ENCODE assay signal across 8 mouse cellular contexts in genomic region chr7:125888373-125888772, GRCm38 (mm10).
DNase-seq lines count a peak whose midpoint lies in the region; ATAC-seq lines count a peak whose summit lies in the region.

No protein-coding gene starts in this region.

- H3K4me1 ChIP-seq in neural tube, embryonic 15.5 days = peaks cover 21% of the 10 kb centered on the region

- H3K4me2 ChIP-seq in neural tube, embryonic 15.5 days = no peak overlapping the region

- no peak overlapping the region for H3K9ac ChIP-seq in neural tube, embryonic 15.5 days (replicated peaks)

- peak; percentile 25 for DNase-seq in cerebellum, adult 9-10 months
- DNase-seq in cerebellum, adult 11 months = no peak
- peak; percentile 21 for DNase-seq in ovary, postnatal 14 days (ENCODE audit: low spot score)
- DNase-seq in ovary, postnatal 10 days (ENCODE audit: low spot score) = no peak
- DNase-seq in layer of hippocampus, postnatal 36 days = peak; percentile 75 to 79
- no peak for DNase-seq in testis, postnatal 14 days (ENCODE audit: low spot score)
- DNase-seq in yolk sac, embryonic 10.5 days (ENCODE audit: low spot score) = no peak

- 52% methylated on average over 12 of the region's 12 CpGs for WGBS in neural tube, embryonic 15.5 days

- H3K27ac ChIP-seq in neural tube, embryonic 15.5 days (replicated peaks) = 0 out of 2 replicates have a peak overlapping the region, but pooled peaks have one; percentile 6

- H3K36me3 ChIP-seq in neural tube, embryonic 15.5 days = no peaks in the 10 kb centered on the region

- no peak for ATAC-seq in neural tube, embryonic 15.5 days (ENCODE audit: low FRiP score)

- no peak overlapping the region for H3K4me3 ChIP-seq in neural tube, embryonic 15.5 days (replicated peaks)

- H3K27me3 ChIP-seq in neural tube, embryonic 15.5 days (replicated peaks) = no peaks in the 10 kb centered on the region

- no peaks in the 10 kb centered on the region for H3K9me3 ChIP-seq in neural tube, embryonic 15.5 days (replicated peaks)

Comparison
In these comparisons a context has a peak if more than half of its experiments do, and no peak if none do; other contexts are left out.
1. DNase-seq: peak in cerebellum, adult 9-10 months (single experiment), ovary, postnatal 14 days (single experiment) and layer of hippocampus, postnatal 36 days (2 of 2); none in cerebellum, adult 11 months (single experiment), ovary, postnatal 10 days (single experiment), testis, postnatal 14 days (single experiment) and yolk sac, embryonic 10.5 days (single experiment).